Mouse (Mus musculus) forebrain, embryonic 12.5 days (tissue): Measurements from ENCODE around the gene Reg1. TPM values are rescaled to one million over a fixed set of nuclear protein-coding genes. Genes with fewer than 3 reads are reported as not detected.
"Not testable (repeated sequence)": the region's sequence is repeated elsewhere in the genome, so short reads cannot be mapped to it uniquely, and the experiment has no call there.

Experiments
- ATAC-seq: fragments of 200-750 bp; cut with Nextera tagmentation; 2 replicates; pipeline ENCODE4 v1.8.0; 2017; ENCODE audit warnings: moderate TSS enrichment; ENCODE audit not compliant: low FRiP score
- H3K27ac ChIP-seq: fragments of 300-500 bp; sonication (generic); 2 replicates; pipeline ENCODE4 v1.5.1; 2016; ENCODE audit warnings: mild to moderate bottlenecking
- H3K27me3 ChIP-seq: fragments of 300-500 bp; sonication (generic); 2 replicates; pipeline ENCODE4 v1.6.1; 2016; ENCODE audit warnings: mild to moderate bottlenecking
- H3K36me3 ChIP-seq: fragments of 300-500 bp; sonication (generic); replicated peaks from 2 replicates; pipeline ENCODE4 v1.6.1; 2016; ENCODE audit warnings: mild to moderate bottlenecking
- H3K4me1 ChIP-seq: fragments of 300-500 bp; sonication (generic); 2 replicates; pipeline ENCODE4 v1.6.1; 2016
- H3K4me2 ChIP-seq: fragments of 300-500 bp; sonication (generic); 2 replicates; pipeline ENCODE4 v1.6.1; 2016; ENCODE audit warnings: mild to moderate bottlenecking, moderate library complexity
- H3K4me3 ChIP-seq: fragments of 300-500 bp; sonication (generic); replicated peaks from 2 replicates; pipeline ENCODE4 v1.5.1; 2016; ENCODE audit warnings: mild to moderate bottlenecking
- H3K9ac ChIP-seq: fragments of 300-500 bp; sonication (generic); 2 replicates; pipeline ENCODE4 v1.6.1; 2016; ENCODE audit warnings: mild to moderate bottlenecking
- H3K9me3 ChIP-seq: fragments of 300-500 bp; sonication (generic); 2 replicates; pipeline ENCODE4 v1.6.1; 2016
- WGBS: fragments of 180-500 bp; shearing (Covaris S2); methylation state at CpG from one replicate; pipeline ENCODE4 v1.1.7; 2016; 5-methylcytosine and 5-hydroxymethylcytosine counted together
- polyA plus RNA-seq: library from polyadenylated mRNA; unstranded; fragments of >200 nt; fragmentation: Nextera tagmentation; extraction: Ambion mirVana; gene quantifications from 2 replicates; pipeline ENCODE4 v1.2.1, GENCODE M21; 2016

Gene Reg1
- polyA plus RNA-seq, result not detected in 2 replicates

- H3K27me3 ChIP-seq, H3K9ac ChIP-seq, H3K4me2 ChIP-seq, H3K9me3 ChIP-seq, H3K4me1 ChIP-seq, H3K4me3 ChIP-seq, ATAC-seq, H3K36me3 ChIP-seq, H3K27ac ChIP-seq: not testable (repeated sequence)
Measured at GRCm38 (mm10) chr6:78422411-78422810, at the start of gene Reg1. TSS of gene Reg1 (plus strand) at chr6:78422711.

GRCm38 (mm10) chr6:78378765-78379164 lies 43.7 kb upstream of the Reg1 start, which contains the start of gene Reg3d:
TSS of gene Reg3d (minus strand) at chr6:78378865.
- Histone ChIP-seq H3K27me3 (no peaks in the 10 kb centered on the region), H3K9me3 (no peaks in the 10 kb centered on the region), H3K4me1 (no peaks in the 10 kb centered on the region), H3K4me3 (no peak within 1 kb of the TSS), H3K9ac (no peak within 1 kb of the TSS), H3K36me3 (no peaks in the 10 kb centered on the region), H3K4me2 (no peak within 1 kb of the TSS), H3K27ac (no peak within 1 kb of the TSS)
- no peak for ATAC-seq
- 84% methylated on average over 2 of the region's 2 CpGs for WGBS

GRCm38 (mm10) chr6:78380409-78380808 lies 42.1 kb upstream of the Reg1 start, which contains the start of gene Reg3a:
TSS of gene Reg3a (plus strand) at chr6:78380709.
- no peak within 1 kb of the TSS for H3K27ac ChIP-seq
- no peak within 1 kb of the TSS for H3K9ac ChIP-seq
- no peak within 1 kb of the TSS for H3K4me3 ChIP-seq
- no peak for ATAC-seq
- H3K4me2 ChIP-seq, result no peak within 1 kb of the TSS
- no peaks in the 10 kb centered on the region for H3K9me3 ChIP-seq
- no peaks in the 10 kb centered on the region for H3K4me1 ChIP-seq
- H3K27me3 ChIP-seq, result no peaks in the 10 kb centered on the region
- H3K36me3 ChIP-seq, result no peaks in the 10 kb centered on the region

GRCm38 (mm10) chr6:78385609-78386008 lies 36.9 kb upstream of the Reg1 start:
- Histone ChIP-seq H3K27me3 (no peaks in the 10 kb centered on the region), H3K4me2 (no peak overlapping the region), H3K9ac (no peak overlapping the region), H3K27ac (no peak overlapping the region), H3K4me3 (no peak overlapping the region), H3K9me3 (no peaks in the 10 kb centered on the region), H3K4me1 (no peaks in the 10 kb centered on the region), H3K36me3 (no peaks in the 10 kb centered on the region)
- WGBS, result 76% methylated on average over 3 of the region's 3 CpGs
- ATAC-seq, result 0 out of 2 replicates have a peak, but pooled peaks have one; percentile 11

- H3K27ac ChIP-seq, H3K4me2 ChIP-seq, ATAC-seq, H3K27me3 ChIP-seq, H3K9ac ChIP-seq, H3K4me3 ChIP-seq, H3K9me3 ChIP-seq, H3K4me1 ChIP-seq, H3K36me3 ChIP-seq: not testable (repeated sequence)
- WGBS, result 93% methylated on average over 4 of the region's 17 CpGs
Measured at GRCm38 (mm10) chr6:78395323-78395722, 27.2 kb upstream of the Reg1 start, which contains the start of gene Reg2. TSS of gene Reg2 (plus strand) at chr6:78395623.

GRCm38 (mm10) chr6:78425497-78425896 lies 3.0 kb downstream of the Reg1 start:
- Histone ChIP-seq H3K36me3 (no peaks in the 10 kb centered on the region), H3K27me3 (no peaks in the 10 kb centered on the region), H3K4me3 (no peak overlapping the region), H3K4me2 (no peak overlapping the region), H3K27ac (no peak overlapping the region), H3K4me1 (no peaks in the 10 kb centered on the region), H3K9ac (no peak overlapping the region), H3K9me3 (no peaks in the 10 kb centered on the region)
- ATAC-seq, result no peak
- WGBS, result 93% methylated on average over 3 of the region's 3 CpGs

- no peaks in the 10 kb centered on the region for H3K27me3 ChIP-seq
- no peaks in the 10 kb centered on the region for H3K36me3 ChIP-seq
- no peak overlapping the region for H3K9ac ChIP-seq
- ATAC-seq, result no peak
- no peak overlapping the region for H3K4me2 ChIP-seq
- no peaks in the 10 kb centered on the region for H3K9me3 ChIP-seq
- whole genome bisulfite sequencing, result 77% methylated on average over 1 of the region's 1 CpGs
- no peak overlapping the region for H3K4me3 ChIP-seq
- no peaks in the 10 kb centered on the region for H3K4me1 ChIP-seq
- H3K27ac ChIP-seq, result no peak overlapping the region
Measured at GRCm38 (mm10) chr6:78447202-78447601, 24.7 kb downstream of the Reg1 start.

- Histone ChIP-seq H3K9me3 (no peaks in the 10 kb centered on the region), H3K27me3 (no peaks in the 10 kb centered on the region)
- no peak for ATAC-seq
Measured at GRCm38 (mm10) chr6:78448409-78448808, 25.9 kb downstream of the Reg1 start.

GRCm38 (mm10) chr6:78452804-78453203 lies 30.3 kb downstream of the Reg1 start:
- H3K4me2 ChIP-seq, result no peak overlapping the region
- no peaks in the 10 kb centered on the region for H3K4me1 ChIP-seq
- no peak overlapping the region for H3K4me3 ChIP-seq
- ATAC-seq, result no peak
- no peaks in the 10 kb centered on the region for H3K36me3 ChIP-seq
- H3K27me3 ChIP-seq, result no peaks in the 10 kb centered on the region
- H3K9me3 ChIP-seq, result no peaks in the 10 kb centered on the region
- H3K27ac ChIP-seq, result no peak overlapping the region
- H3K9ac ChIP-seq, result no peak overlapping the region
- 89% methylated on average over 2 of the region's 2 CpGs for WGBS

More at GRCm38 (mm10) chr6:78448409-78448808, 25.9 kb downstream of the Reg1 start:
- Histone ChIP-seq H3K4me2 (no peak overlapping the region), H3K9ac (no peak overlapping the region), H3K27ac (no peak overlapping the region), H3K4me3 (no peak overlapping the region), H3K4me1 (no peaks in the 10 kb centered on the region), H3K36me3 (no peaks in the 10 kb centered on the region)

- H3K9ac ChIP-seq, result no peak overlapping the region
- ATAC-seq, result peak; percentile 79; the same call in 1 of the 2 replicates
- H3K27me3 ChIP-seq, result no peaks in the 10 kb centered on the region
- no peak overlapping the region for H3K4me3 ChIP-seq
- H3K36me3 ChIP-seq, result no peaks in the 10 kb centered on the region
- WGBS, result 29% methylated on average over 3 of the region's 3 CpGs
- H3K4me2 ChIP-seq, result no peak overlapping the region
- peak overlapping the region; percentile 19; the same call in 1 of the 2 replicates for H3K27ac ChIP-seq
- H3K4me1 ChIP-seq, result peaks cover 9% of the 10 kb centered on the region; the same call in 1 of the 2 replicates
- H3K9me3 ChIP-seq, result no peaks in the 10 kb centered on the region
Measured at GRCm38 (mm10) chr6:78460191-78460825, 37.8 kb downstream of the Reg1 start.

GRCm38 (mm10) chr6:78462360-78462759 lies 39.8 kb downstream of the Reg1 start:
- Histone ChIP-seq H3K27me3 (no peaks in the 10 kb centered on the region), H3K4me2 (no peak overlapping the region), H3K27ac (no peak overlapping the region), H3K4me3 (no peak overlapping the region), H3K4me1 (peaks cover 9% of the 10 kb centered on the region; the same call in 1 of the 2 replicates), H3K36me3 (no peaks in the 10 kb centered on the region), H3K9me3 (no peaks in the 10 kb centered on the region), H3K9ac (no peak overlapping the region)
- ATAC-seq, result no peak
- WGBS, result 88% methylated on average over 2 of the region's 2 CpGs

- no peaks in the 10 kb centered on the region for H3K9me3 ChIP-seq
- 84% methylated on average over 2 of the region's 2 CpGs for WGBS
Measured at GRCm38 (mm10) chr6:78463266-78463665, 40.8 kb downstream of the Reg1 start.

GRCm38 (mm10) chr6:78468772-78469171 lies 46.3 kb downstream of the Reg1 start, which contains the start of gene Reg3g:
TSS of gene Reg3g (minus strand) at chr6:78468872.
- WGBS, result 92% methylated on average over 2 of the region's 2 CpGs
- H3K4me2 ChIP-seq, result no peak within 1 kb of the TSS

More at GRCm38 (mm10) chr6:78463266-78463665, 40.8 kb downstream of the Reg1 start:
- no peak overlapping the region for H3K4me2 ChIP-seq
- no peaks in the 10 kb centered on the region for H3K27me3 ChIP-seq
- no peak overlapping the region for H3K27ac ChIP-seq
- no peak overlapping the region for H3K4me3 ChIP-seq
- ATAC-seq, result no peak
- peaks cover 9% of the 10 kb centered on the region; the same call in 1 of the 2 replicates for H3K4me1 ChIP-seq
- H3K36me3 ChIP-seq, result no peaks in the 10 kb centered on the region
- H3K9ac ChIP-seq, result no peak overlapping the region

More at GRCm38 (mm10) chr6:78468772-78469171, 46.3 kb downstream of the Reg1 start, which contains the start of gene Reg3g:
- no peak within 1 kb of the TSS for H3K9ac ChIP-seq
- no peaks in the 10 kb centered on the region for H3K9me3 ChIP-seq
- H3K36me3 ChIP-seq, result no peaks in the 10 kb centered on the region
- no peaks in the 10 kb centered on the region for H3K27me3 ChIP-seq
- no peaks in the 10 kb centered on the region for H3K4me1 ChIP-seq
- no peak for ATAC-seq
- no peak within 1 kb of the TSS for H3K27ac ChIP-seq
- no peak within 1 kb of the TSS for H3K4me3 ChIP-seq
